20 mouse cellular contexts compared by ENCODE assay signal in genomic region chr9:108563671-108564070, GRCm38 (mm10). TPM values are rescaled to one million over a fixed set of nuclear protein-coding genes. Genes with fewer than 3 reads are reported as not detected.
DNase-seq lines count a peak whose midpoint lies in the region; ATAC-seq and TF ChIP-seq lines count a peak whose summit lies in the region.
"Had no signal": no experiment of that assay in that cellular context is flagged by ENCODE, and none has a peak within 500 bp of the region (broad histone marks: within the 10 kb centered on the region; RNA-seq: fewer than 3 reads in every experiment).

No protein-coding gene starts in this region.

- WGBS in intestine, postnatal 0 days = 90% methylated on average over 8 of the region's 8 CpGs
- whole genome bisulfite sequencing in intestine, embryonic 15.5 days = 92% methylated on average over 8 of the region's 8 CpGs
- WGBS in midbrain, embryonic 10.5 days = 92% methylated on average over 8 of the region's 8 CpGs
- WGBS in midbrain, embryonic 15.5 days = 97% methylated on average over 8 of the region's 8 CpGs
- WGBS in liver, embryonic 13.5 days (ENCODE audit: insufficient replicate concordance) = 84% methylated on average over 8 of the region's 8 CpGs

- no peak for ATAC-seq in intestine, postnatal 0 days
- ATAC-seq in intestine, embryonic 15.5 days = no peak
- ATAC-seq in midbrain, embryonic 15.5 days (replicated peaks) = no peak
- no peak for ATAC-seq in liver, embryonic 13.5 days (ENCODE audit: low read depth)
- ATAC-seq: activated CD4-positive, CD25-positive, alpha-beta regulatory T cell, adult 4 months; CD4-positive, CD25-positive, alpha-beta regulatory T cell, adult 4 months; forebrain, embryonic 13.5 days; forebrain, postnatal 0 days; Patski had no signal

- peaks cover 27% of the 10 kb centered on the region; the same call in 1 of the 2 replicates for H3K36me3 ChIP-seq in intestine, postnatal 0 days (ENCODE audit: control insufficient read depth, insufficient read depth)
- peaks cover 28% of the 10 kb centered on the region for H3K36me3 ChIP-seq in intestine, embryonic 15.5 days
- peaks cover 61% of the 10 kb centered on the region for H3K36me3 ChIP-seq in midbrain, embryonic 10.5 days
- peaks cover 41% of the 10 kb centered on the region for H3K36me3 ChIP-seq in midbrain, embryonic 15.5 days (replicated peaks)
- peaks cover 59% of the 10 kb centered on the region for H3K36me3 ChIP-seq in liver, embryonic 13.5 days

- peak; percentile 36 for DNase-seq in cerebellum, adult 11-12 months
- DNase-seq in cerebellum, adult 11 months = no peak
- peak; percentile 13 for DNase-seq in midbrain, embryonic 10.5 days (ENCODE audit: low spot score)
- DNase-seq in liver, embryonic 13.5 days = no peak
- no peak for DNase-seq in gastrocnemius, adult 2 months
- DNase-seq: adrenal gland, postnatal 14 days; B cell, adult 2 months; cerebellum, adult 2 months; cerebellum, postnatal 14 days; forebrain, postnatal 0 days; gastrocnemius, postnatal 25 days had no signal

- H3K27ac ChIP-seq in intestine, postnatal 0 days (ENCODE audit: low read depth, low read length) = peak overlapping the region; percentile 41; the same call in 1 of the 2 replicates
- H3K27ac ChIP-seq in intestine, embryonic 15.5 days = no peak overlapping the region
- no peak overlapping the region for H3K27ac ChIP-seq in midbrain, embryonic 10.5 days (replicated peaks)
- no peak overlapping the region for H3K27ac ChIP-seq in midbrain, embryonic 15.5 days
- no peak overlapping the region; the same call in 1 of the 2 replicates for H3K27ac ChIP-seq in liver, embryonic 13.5 days
- no peak overlapping the region for H3K27ac ChIP-seq in gastrocnemius, adult 2 months
- H3K27ac ChIP-seq: forebrain, embryonic 13.5 days; hindbrain, embryonic 10.5 days; hindbrain, embryonic 14.5 days had no signal

- H3K9ac ChIP-seq in intestine, postnatal 0 days (ENCODE audit: low read depth, low read length) = no peak overlapping the region
- no peak overlapping the region for H3K9ac ChIP-seq in intestine, embryonic 15.5 days
- no peak overlapping the region for H3K9ac ChIP-seq in midbrain, embryonic 15.5 days
- peak overlapping the region; percentile 52; the same call in 1 of the 2 replicates for H3K9ac ChIP-seq in liver, embryonic 13.5 days
- H3K9ac ChIP-seq: forebrain, embryonic 13.5 days; forebrain, postnatal 0 days; hindbrain, embryonic 14.5 days had no signal

- peaks cover 9% of the 10 kb centered on the region; the same call in 1 of the 2 replicates for H3K4me1 ChIP-seq in intestine, postnatal 0 days (replicated peaks; ENCODE audit: control insufficient read depth, insufficient read depth, low read length)
- H3K4me1 ChIP-seq in intestine, embryonic 15.5 days (replicated peaks) = peaks cover 29% of the 10 kb centered on the region
- peaks cover 50% of the 10 kb centered on the region for H3K4me1 ChIP-seq in midbrain, embryonic 10.5 days
- peaks cover 47% of the 10 kb centered on the region for H3K4me1 ChIP-seq in midbrain, embryonic 15.5 days
- peaks cover 74% of the 10 kb centered on the region for H3K4me1 ChIP-seq in liver, embryonic 13.5 days (replicated peaks)

- intact Hi-C loops in gastrocnemius, adult 2 months (cut with DNase I) = loop anchor here (5.0 kb wide), 1 partner anchor 36 kb away; no protein-coding TSS in a partner anchor

- no peak overlapping the region for H3K4me2 ChIP-seq in intestine, postnatal 0 days (replicated peaks; ENCODE audit: low read depth)
- no peak overlapping the region for H3K4me2 ChIP-seq in intestine, embryonic 15.5 days (replicated peaks)
- H3K4me2 ChIP-seq in midbrain, embryonic 15.5 days = no peak overlapping the region
- H3K4me2 ChIP-seq in liver, embryonic 13.5 days = peak overlapping the region; percentile 29; the same call in 1 of the 2 replicates
- H3K4me2 ChIP-seq: forebrain, embryonic 13.5 days; hindbrain, embryonic 14.5 days had no signal

- no peaks in the 10 kb centered on the region for H3K9me3 ChIP-seq in intestine, postnatal 0 days (ENCODE audit: control insufficient read depth)
- H3K9me3 ChIP-seq in intestine, embryonic 15.5 days = no peaks in the 10 kb centered on the region
- H3K9me3 ChIP-seq in midbrain, embryonic 10.5 days (replicated peaks) = no peaks in the 10 kb centered on the region
- H3K9me3 ChIP-seq in midbrain, embryonic 15.5 days = no peaks in the 10 kb centered on the region
- H3K9me3 ChIP-seq in liver, embryonic 13.5 days (replicated peaks) = no peaks in the 10 kb centered on the region
- H3K9me3 ChIP-seq: forebrain, embryonic 13.5 days; hindbrain, embryonic 10.5 days had no signal

- no peak overlapping the region for H3K4me3 ChIP-seq in intestine, postnatal 0 days (ENCODE audit: low read depth, low read length)
- H3K4me3 ChIP-seq in intestine, embryonic 15.5 days (replicated peaks) = no peak overlapping the region
- no peak overlapping the region for H3K4me3 ChIP-seq in midbrain, embryonic 10.5 days
- H3K4me3 ChIP-seq in midbrain, embryonic 15.5 days = no peak overlapping the region
- H3K4me3 ChIP-seq in liver, embryonic 13.5 days (replicated peaks) = peak overlapping the region; percentile 2; the same call in 1 of the 2 replicates
- H3K4me3 ChIP-seq in gastrocnemius, adult 2 months = no peak overlapping the region
- H3K4me3 ChIP-seq: forebrain, embryonic 13.5 days had no signal

- no peak for TF ChIP-seq CTCF in intestine, postnatal 0 days (IDR thresholded peaks at IDR 0.05; ENCODE audit: low read depth)
- TF ChIP-seq CTCF in gastrocnemius, adult 2 months (IDR thresholded peaks at IDR 0.05) = no peak

- H3K27me3 ChIP-seq in intestine, postnatal 0 days (replicated peaks; ENCODE audit: control insufficient read depth, insufficient read depth, low read length) = no peaks in the 10 kb centered on the region
- H3K27me3 ChIP-seq in intestine, embryonic 15.5 days (replicated peaks) = no peaks in the 10 kb centered on the region
- no peaks in the 10 kb centered on the region for H3K27me3 ChIP-seq in midbrain, embryonic 10.5 days (ENCODE audit: low read depth, poor library complexity, severe bottlenecking)
- H3K27me3 ChIP-seq in midbrain, embryonic 15.5 days (replicated peaks) = no peaks in the 10 kb centered on the region
- no peaks in the 10 kb centered on the region for H3K27me3 ChIP-seq in liver, embryonic 13.5 days
- H3K27me3 ChIP-seq: forebrain, embryonic 13.5 days; Patski had no signal

RNA-seq across cellular contexts. Expression of gene Ndufaf3, which starts 3.6 kb away (rescaled TPM):
- polyA plus RNA-seq in intestine, postnatal 0 days (2015; fragmentation: Nextera tagmentation; extraction: Ambion mirVana) = 47.9 and 53.4 TPM in 2 replicates
- 37.7 and 42.4 TPM in 2 replicates for polyA plus RNA-seq in intestine, embryonic 15.5 days (2015; fragmentation: Nextera tagmentation; extraction: Ambion mirVana)
- polyA plus RNA-seq in midbrain, embryonic 10.5 days (2016; fragmentation: Nextera tagmentation; extraction: Ambion mirVana) = 47.0 and 50.0 TPM in 2 replicates
- 75.2 and 76.8 TPM in 2 replicates for polyA plus RNA-seq in midbrain, embryonic 15.5 days (2015; fragmentation: Nextera tagmentation; extraction: Ambion mirVana)
- 27.5 and 35.5 TPM in 2 replicates for polyA plus RNA-seq in liver, embryonic 13.5 days (2015; fragmentation: Nextera tagmentation; extraction: Ambion mirVana)
- total RNA-seq in gastrocnemius, adult 2 months (2021) = 10 to 100 TPM; 20.6 to 39.2 TPM

RNA-seq across cellular contexts. Expression of gene Impdh2, which starts 3.6 kb away (rescaled TPM):
- 50.6 and 50.7 TPM in 2 replicates for polyA plus RNA-seq in intestine, postnatal 0 days (2015; fragmentation: Nextera tagmentation; extraction: Ambion mirVana)
- 173 and 179 TPM in 2 replicates for polyA plus RNA-seq in intestine, embryonic 15.5 days (2015; fragmentation: Nextera tagmentation; extraction: Ambion mirVana)
- 202 and 239 TPM in 2 replicates for polyA plus RNA-seq in midbrain, embryonic 10.5 days (2016; fragmentation: Nextera tagmentation; extraction: Ambion mirVana)
- 101 TPM in 2 replicates for polyA plus RNA-seq in midbrain, embryonic 15.5 days (2015; fragmentation: Nextera tagmentation; extraction: Ambion mirVana)
- polyA plus RNA-seq in liver, embryonic 13.5 days (2015; fragmentation: Nextera tagmentation; extraction: Ambion mirVana) = 153 and 166 TPM in 2 replicates
- 10 to 100 TPM; 59.7 to 67.4 TPM for total RNA-seq in gastrocnemius, adult 2 months (2021)

RNA-seq across cellular contexts. Expression of gene Dalrd3, which starts 6.0 kb away (rescaled TPM):
- 36.7 and 38.3 TPM in 2 replicates for polyA plus RNA-seq in intestine, postnatal 0 days (2015; fragmentation: Nextera tagmentation; extraction: Ambion mirVana)
- polyA plus RNA-seq in intestine, embryonic 15.5 days (2015; fragmentation: Nextera tagmentation; extraction: Ambion mirVana) = 112 and 118 TPM in 2 replicates
- 196 and 221 TPM in 2 replicates for polyA plus RNA-seq in midbrain, embryonic 10.5 days (2016; fragmentation: Nextera tagmentation; extraction: Ambion mirVana)
- polyA plus RNA-seq in midbrain, embryonic 15.5 days (2015; fragmentation: Nextera tagmentation; extraction: Ambion mirVana) = 336 and 351 TPM in 2 replicates
- polyA plus RNA-seq in liver, embryonic 13.5 days (2015; fragmentation: Nextera tagmentation; extraction: Ambion mirVana) = 40.5 and 43.2 TPM in 2 replicates
- 10 to 100 TPM in 1 of 2 experiments, 1 to 10 TPM in 1; 8.0 to 11.3 TPM for total RNA-seq in gastrocnemius, adult 2 months (2021)

RNA-seq across cellular contexts. Expression of gene Wdr6, which starts 14.9 kb away (rescaled TPM):
- 16.7 and 16.8 TPM in 2 replicates for polyA plus RNA-seq in intestine, postnatal 0 days (2015; fragmentation: Nextera tagmentation; extraction: Ambion mirVana)
- polyA plus RNA-seq in intestine, embryonic 15.5 days (2015; fragmentation: Nextera tagmentation; extraction: Ambion mirVana) = 71.4 and 72.7 TPM in 2 replicates
- polyA plus RNA-seq in midbrain, embryonic 10.5 days (2016; fragmentation: Nextera tagmentation; extraction: Ambion mirVana) = 195 and 250 TPM in 2 replicates
- 404 and 429 TPM in 2 replicates for polyA plus RNA-seq in midbrain, embryonic 15.5 days (2015; fragmentation: Nextera tagmentation; extraction: Ambion mirVana)
- polyA plus RNA-seq in liver, embryonic 13.5 days (2015; fragmentation: Nextera tagmentation; extraction: Ambion mirVana) = 16.4 and 18.3 TPM in 2 replicates
- total RNA-seq in gastrocnemius, adult 2 months (2021) = 1 to 10 TPM; 6.7 to 7.3 TPM

RNA-seq across cellular contexts. Expression of gene P4htm, which starts 33.8 kb away (rescaled TPM):
- polyA plus RNA-seq in intestine, postnatal 0 days (2015; fragmentation: Nextera tagmentation; extraction: Ambion mirVana) = 2.8 and 2.9 TPM in 2 replicates
- 5.8 and 6.4 TPM in 2 replicates for polyA plus RNA-seq in intestine, embryonic 15.5 days (2015; fragmentation: Nextera tagmentation; extraction: Ambion mirVana)
- polyA plus RNA-seq in midbrain, embryonic 10.5 days (2016; fragmentation: Nextera tagmentation; extraction: Ambion mirVana) = 13.8 and 14.7 TPM in 2 replicates
- polyA plus RNA-seq in midbrain, embryonic 15.5 days (2015; fragmentation: Nextera tagmentation; extraction: Ambion mirVana) = 32.7 and 38.5 TPM in 2 replicates
- 0.61 and 0.70 TPM in 2 replicates for polyA plus RNA-seq in liver, embryonic 13.5 days (2015; fragmentation: Nextera tagmentation; extraction: Ambion mirVana)
- 1 to 10 TPM; 3.7 to 3.9 TPM for total RNA-seq in gastrocnemius, adult 2 months (2021)

Comparison
In these comparisons a context has a peak if more than half of its experiments do, and no peak if none do; other contexts are left out.
1. DNase-seq: peak in cerebellum, adult 11-12 months (single experiment) and midbrain, embryonic 10.5 days (single experiment); none in cerebellum, adult 11 months (single experiment), liver, embryonic 13.5 days (single experiment) and gastrocnemius, adult 2 months (single experiment).